Mouse (Mus musculus): Measurements from ENCODE around the gene Hoxc5. TPM values are rescaled to one million over a fixed set of nuclear protein-coding genes. Genes with fewer than 3 reads are reported as not detected.

Hoxc5 gene
- polyA plus RNA-seq, 1 experiment from 2014 or later = 18.8 TPM

- Histone ChIP-seq H3K9me3 (no peaks in the 10 kb centered on the region), H3K27ac (replicated peaks) (peak overlapping the region; percentile 100), H3K4me1 (replicated peaks) (peaks cover 89% of the 10 kb centered on the region), H3K36me3 (no peaks in the 10 kb centered on the region), H3K4me3 (peak overlapping the region; percentile 78), H3K27me3 (no peaks in the 10 kb centered on the region), H3K4me2 (peak overlapping the region; percentile 91), H3K9ac (peak overlapping the region; percentile 99)
- under 1% methylated on average over 33 of the region's 33 CpGs for WGBS
- ATAC-seq (ENCODE audit: low read depth) = peak; percentile 83
Observed at GRCm38 (mm10) chr15:102999183-102999831, 32.1 kb downstream of the Hoxc5 start.

- Histone ChIP-seq H3K27me3 (no peaks in the 10 kb centered on the region), H3K9ac (peak overlapping the region; percentile 99), H3K9me3 (no peaks in the 10 kb centered on the region), H3K4me1 (replicated peaks) (peaks cover 90% of the 10 kb centered on the region), H3K27ac (replicated peaks) (peak overlapping the region; percentile 100), H3K4me3 (peak overlapping the region; percentile 78), H3K4me2 (peak overlapping the region; percentile 91), H3K36me3 (no peaks in the 10 kb centered on the region)
- WGBS = under 1% methylated on average over 11 of the region's 11 CpGs
- peak; percentile 34 for ATAC-seq (ENCODE audit: low read depth)
Observed at GRCm38 (mm10) chr15:102999955-103000354, 32.7 kb downstream of the Hoxc5 start.

GRCm38 (mm10) chr15:103000501-103000901 is 33.3 kb downstream of the Hoxc5 start:
- WGBS = 1% methylated on average over 24 of the region's 24 CpGs
- peaks cover 90% of the 10 kb centered on the region for H3K4me1 ChIP-seq (replicated peaks)
- peak overlapping the region; percentile 99 for H3K9ac ChIP-seq
- peak overlapping the region; percentile 78 for H3K4me3 ChIP-seq
- ATAC-seq (ENCODE audit: low read depth) = peak; percentile 8; the same call in 1 of the 2 replicates
- peak overlapping the region; percentile 100 for H3K27ac ChIP-seq (replicated peaks)
- no peaks in the 10 kb centered on the region for H3K9me3 ChIP-seq
- H3K27me3 ChIP-seq = no peaks in the 10 kb centered on the region
- H3K36me3 ChIP-seq = no peaks in the 10 kb centered on the region
- peak overlapping the region; percentile 91 for H3K4me2 ChIP-seq

- no peak for ATAC-seq (ENCODE audit: low read depth)
- 12% methylated on average over 2 of the region's 2 CpGs for WGBS
- Histone ChIP-seq H3K9ac (peak overlapping the region; percentile 99), H3K27me3 (no peaks in the 10 kb centered on the region), H3K4me2 (peak overlapping the region; percentile 91), H3K4me3 (peak overlapping the region; percentile 78), H3K9me3 (no peaks in the 10 kb centered on the region), H3K36me3 (no peaks in the 10 kb centered on the region), H3K4me1 (replicated peaks) (peaks cover 90% of the 10 kb centered on the region), H3K27ac (replicated peaks) (peak overlapping the region; percentile 100)
Observed at GRCm38 (mm10) chr15:103001370-103001769, 34.1 kb downstream of the Hoxc5 start.

- 6% methylated on average over 4 of the region's 4 CpGs for WGBS
- Histone ChIP-seq H3K9me3 (no peaks in the 10 kb centered on the region), H3K36me3 (no peaks in the 10 kb centered on the region), H3K4me1 (replicated peaks) (peaks cover 91% of the 10 kb centered on the region), H3K9ac (peak overlapping the region; percentile 99), H3K4me2 (peak overlapping the region; percentile 91), H3K27me3 (no peaks in the 10 kb centered on the region), H3K4me3 (peak overlapping the region; percentile 78), H3K27ac (replicated peaks) (peak overlapping the region; percentile 100)
- no peak for ATAC-seq (ENCODE audit: low read depth)
Observed at GRCm38 (mm10) chr15:103002156-103002555, 34.9 kb downstream of the Hoxc5 start.

GRCm38 (mm10) chr15:103002821-103003448 is 35.7 kb downstream of the Hoxc5 start:
- H3K27ac ChIP-seq (replicated peaks) = peak overlapping the region; percentile 100
- H3K9me3 ChIP-seq = no peaks in the 10 kb centered on the region
- ATAC-seq (ENCODE audit: low read depth) = no peak
- H3K4me3 ChIP-seq = peak overlapping the region; percentile 78
- peak overlapping the region; percentile 91 for H3K4me2 ChIP-seq
- peak overlapping the region; percentile 99 for H3K9ac ChIP-seq
- no peaks in the 10 kb centered on the region for H3K36me3 ChIP-seq
- no peaks in the 10 kb centered on the region for H3K27me3 ChIP-seq
- H3K4me1 ChIP-seq (replicated peaks) = peaks cover 91% of the 10 kb centered on the region
- 5% methylated on average over 13 of the region's 13 CpGs for WGBS

GRCm38 (mm10) chr15:103005308-103005707 is 38.1 kb downstream of the Hoxc5 start:
- Histone ChIP-seq H3K4me1 (replicated peaks) (peaks cover 99% of the 10 kb centered on the region), H3K9me3 (no peaks in the 10 kb centered on the region), H3K27ac (replicated peaks) (peak overlapping the region; percentile 96), H3K9ac (peak overlapping the region; percentile 99), H3K4me3 (peak overlapping the region; percentile 38), H3K36me3 (no peaks in the 10 kb centered on the region), H3K4me2 (peak overlapping the region; percentile 91), H3K27me3 (no peaks in the 10 kb centered on the region)
- WGBS = 2% methylated on average over 17 of the region's 17 CpGs
- ATAC-seq (ENCODE audit: low read depth) = no peak

GRCm38 (mm10) chr15:103005797-103006196 is 38.6 kb downstream of the Hoxc5 start:
- Histone ChIP-seq H3K36me3 (peaks cover 2% of the 10 kb centered on the region; the same call in 1 of the 2 replicates), H3K4me1 (replicated peaks) (peaks cover 100% of the 10 kb centered on the region), H3K4me2 (peak overlapping the region; percentile 91), H3K4me3 (peak overlapping the region; percentile 38), H3K9ac (peak overlapping the region; percentile 99), H3K27me3 (no peaks in the 10 kb centered on the region), H3K27ac (replicated peaks) (peak overlapping the region; percentile 96), H3K9me3 (no peaks in the 10 kb centered on the region)
- 5% methylated on average over 5 of the region's 5 CpGs for WGBS
- ATAC-seq (ENCODE audit: low read depth) = no peak

GRCm38 (mm10) chr15:103006326-103006725 is 39.1 kb downstream of the Hoxc5 start:
- 5% methylated on average over 1 of the region's 1 CpGs for WGBS

GRCm38 (mm10) chr15:103009265-103010111 is 42.2 kb downstream of the Hoxc5 start:
- no peak for ATAC-seq (ENCODE audit: low read depth)
- under 1% methylated on average over 27 of the region's 27 CpGs for WGBS
- H3K9me3 ChIP-seq = no peaks in the 10 kb centered on the region
- H3K27ac ChIP-seq (replicated peaks) = peak overlapping the region; percentile 96
- H3K4me1 ChIP-seq (replicated peaks) = peaks cover 99% of the 10 kb centered on the region
- H3K36me3 ChIP-seq = peaks cover 14% of the 10 kb centered on the region; the same call in 1 of the 2 replicates
- no peaks in the 10 kb centered on the region for H3K27me3 ChIP-seq
- peak overlapping the region; percentile 99 for H3K9ac ChIP-seq
- peak overlapping the region; percentile 47 for H3K4me3 ChIP-seq
- H3K4me2 ChIP-seq = peak overlapping the region; percentile 91

More at GRCm38 (mm10) chr15:103006326-103006725, 39.1 kb downstream of the Hoxc5 start:
- peak overlapping the region; percentile 96 for H3K27ac ChIP-seq (replicated peaks)
- peak overlapping the region; percentile 91 for H3K4me2 ChIP-seq
- H3K9ac ChIP-seq = peak overlapping the region; percentile 99
- H3K4me1 ChIP-seq (replicated peaks) = peaks cover 100% of the 10 kb centered on the region
- peak overlapping the region; percentile 38 for H3K4me3 ChIP-seq
- no peak for ATAC-seq (ENCODE audit: low read depth)
- no peaks in the 10 kb centered on the region for H3K27me3 ChIP-seq
- H3K36me3 ChIP-seq = peaks cover 7% of the 10 kb centered on the region; the same call in 1 of the 2 replicates
- no peaks in the 10 kb centered on the region for H3K9me3 ChIP-seq

GRCm38 (mm10) chr15:103010112-103010846 is 43.0 kb downstream of the Hoxc5 start:
- H3K36me3 ChIP-seq = peaks cover 14% of the 10 kb centered on the region; the same call in 1 of the 2 replicates
- H3K9ac ChIP-seq = peak overlapping the region; percentile 99
- H3K27me3 ChIP-seq = no peaks in the 10 kb centered on the region
- H3K27ac ChIP-seq (replicated peaks) = peak overlapping the region; percentile 96
- H3K4me1 ChIP-seq (replicated peaks) = peaks cover 99% of the 10 kb centered on the region
- peak overlapping the region; percentile 91 for H3K4me2 ChIP-seq
- H3K4me3 ChIP-seq = peak overlapping the region; percentile 47
- ATAC-seq (ENCODE audit: low read depth) = no peak
- H3K9me3 ChIP-seq = no peaks in the 10 kb centered on the region
- under 1% methylated on average over 31 of the region's 31 CpGs for WGBS
